Mouse (Mus musculus) c-Kit-positive CD71-negative TER-119-negative erythroid progenitor cells, embryonic 14.5 days (primary cell): ENCODE data around the gene Ksr1.
A peak's percentile ranks its signal among the peaks of the same experiment; 100 is the strongest.

Source experiments
- DNase-seq: peaks from one replicate; pipeline ENCODE4 v3.0.0-alpha.2; 2013; ENCODE audit warnings: low read depth

Ksr1 gene

GRCm38 (mm10) chr11:79146331-79146767 is at the start of gene Ksr1:
Gene Ksr1, minus strand, starts transcription at chr11:79146407.
- peak; percentile 92 for DNase-seq

GRCm38 (mm10) chr11:79192176-79192575 is 46.0 kb upstream of the Ksr1 start:
- peak; percentile 18 for DNase-seq

DNA sequence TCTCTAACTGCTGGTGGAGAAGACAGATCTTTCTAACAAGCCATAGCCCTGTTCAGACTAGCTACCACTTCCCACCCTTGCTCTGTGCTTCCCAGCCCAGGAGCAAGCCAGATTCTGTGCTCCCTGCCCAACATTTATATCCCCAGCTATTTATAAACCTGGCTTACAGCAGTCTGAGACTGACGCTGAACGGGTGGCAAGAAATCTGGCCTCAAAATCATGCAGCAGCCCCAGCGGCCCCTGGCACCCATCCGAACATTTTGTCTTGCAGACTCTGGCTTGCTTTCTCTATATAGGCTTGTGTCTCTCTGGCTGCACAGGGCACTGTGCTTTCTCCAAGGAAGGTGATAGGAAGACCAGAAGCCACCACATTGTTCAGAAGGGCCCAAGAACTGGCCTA is 45.0 kb upstream of the Ksr1 start:
- no peak for DNase-seq

DNA sequence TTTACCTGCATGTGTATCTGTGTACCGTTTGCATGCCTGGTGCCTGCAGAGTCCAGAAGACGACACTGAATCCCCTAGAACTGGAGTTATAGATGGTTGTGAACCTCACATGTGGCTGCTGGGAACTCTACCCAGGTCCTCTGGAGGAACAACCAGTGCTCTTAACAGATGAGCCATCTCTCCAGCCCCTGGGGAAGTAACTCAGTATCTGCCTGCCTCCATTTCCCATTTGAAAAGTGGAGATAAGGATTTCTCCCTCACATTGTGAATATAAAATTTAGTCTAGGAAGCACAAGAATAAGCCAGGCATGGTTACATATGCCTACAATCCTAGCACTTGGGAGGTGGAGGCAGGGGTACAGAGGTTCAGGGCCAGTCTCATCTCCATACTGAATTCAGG is 44.0 kb upstream of the Ksr1 start:
- no peak for DNase-seq

DNA sequence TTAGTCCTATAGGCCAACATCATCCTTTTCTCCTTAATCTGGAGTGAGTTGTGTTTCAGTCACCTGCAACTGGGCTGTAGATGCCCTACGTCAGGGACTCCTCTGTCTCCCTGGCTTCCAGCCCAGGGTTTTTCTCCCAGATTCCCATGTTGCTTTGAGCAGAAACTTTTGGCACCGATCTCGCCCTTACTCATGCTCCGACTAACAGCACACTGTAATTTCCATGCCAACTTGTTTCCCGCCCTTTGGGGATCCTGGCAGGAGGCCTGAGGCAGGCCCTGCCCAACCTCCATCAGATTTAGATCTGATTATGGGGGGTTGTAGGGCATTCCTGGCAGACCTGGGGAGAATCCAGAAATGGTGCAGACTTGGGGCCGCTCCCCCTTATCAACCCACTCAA is 42.0 kb upstream of the Ksr1 start:
- DNase-seq, result no peak

GRCm38 (mm10) chr11:79187291-79187690 is 41.1 kb upstream of the Ksr1 start:
- DNase-seq, result no peak

DNA sequence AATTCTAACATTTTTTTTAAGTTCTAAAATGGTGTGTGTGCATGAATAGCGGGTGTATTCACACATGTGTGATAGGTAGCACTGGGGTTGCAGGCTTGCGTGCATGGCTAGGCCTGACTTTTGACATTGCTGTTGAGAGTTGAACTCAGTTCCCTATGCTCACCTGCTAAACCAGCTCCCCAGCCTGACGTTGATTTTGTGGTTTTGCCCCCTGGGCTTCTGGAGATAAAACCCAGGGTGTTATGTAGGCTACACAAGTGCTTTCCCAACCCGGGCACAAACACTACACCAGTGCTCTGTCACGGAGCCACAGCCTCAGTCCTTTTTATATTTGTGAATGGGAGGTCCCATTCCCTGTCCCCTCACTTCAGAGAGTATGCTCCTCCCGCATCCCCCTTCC is 39.5 kb upstream of the Ksr1 start:
- DNase-seq, result no peak

- DNase-seq, result no peak
These were observed 38.1 kb upstream of the Ksr1 start for GRCm38 (mm10) chr11:79184126-79184888.

- no peak for DNase-seq
These were observed 37.2 kb upstream of the Ksr1 start for GRCm38 (mm10) chr11:79183400-79183799.

DNA sequence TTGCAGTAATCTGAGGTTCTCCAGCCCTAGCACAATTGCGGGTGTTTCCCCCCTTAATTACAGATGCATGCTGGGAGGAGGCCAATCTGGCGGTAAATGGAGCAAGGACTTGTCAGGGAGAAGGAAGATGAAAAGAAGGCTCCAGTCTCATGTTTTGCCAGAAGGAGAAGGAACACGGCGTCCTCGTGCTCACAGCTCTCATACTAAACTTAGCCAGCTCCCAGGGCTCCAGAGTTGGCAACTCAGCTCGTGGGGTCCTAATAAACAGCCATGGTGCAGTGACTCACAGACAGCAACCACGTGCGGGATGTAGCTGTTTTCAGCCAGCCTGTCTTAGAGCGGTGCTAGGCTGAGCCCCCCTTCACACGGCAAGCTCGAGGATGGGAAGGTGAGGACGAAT is 36.7 kb upstream of the Ksr1 start:
- DNase-seq, result no peak

GRCm38 (mm10) chr11:79181914-79182313 is 35.7 kb upstream of the Ksr1 start:
- no peak for DNase-seq

DNA sequence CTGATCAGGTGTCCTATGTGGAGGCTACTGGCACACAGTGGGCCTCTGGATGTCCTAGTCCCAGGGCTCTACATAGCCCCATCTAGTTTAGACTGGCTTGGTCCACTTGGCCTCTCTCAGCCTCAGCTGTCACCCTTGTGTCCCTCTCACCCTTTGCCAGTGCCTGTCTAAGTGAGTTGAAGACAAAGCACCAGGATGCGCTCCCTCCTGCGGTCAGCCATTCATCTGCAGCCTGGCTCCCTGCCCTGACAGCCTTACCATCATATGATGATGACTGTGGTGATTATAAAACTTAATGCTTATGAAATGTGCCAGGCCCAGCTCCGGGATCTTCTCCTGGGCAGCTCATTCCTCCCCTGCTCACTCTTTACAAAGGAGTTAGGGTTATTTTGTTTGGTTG is 30.5 kb upstream of the Ksr1 start:
- no peak for DNase-seq

DNA sequence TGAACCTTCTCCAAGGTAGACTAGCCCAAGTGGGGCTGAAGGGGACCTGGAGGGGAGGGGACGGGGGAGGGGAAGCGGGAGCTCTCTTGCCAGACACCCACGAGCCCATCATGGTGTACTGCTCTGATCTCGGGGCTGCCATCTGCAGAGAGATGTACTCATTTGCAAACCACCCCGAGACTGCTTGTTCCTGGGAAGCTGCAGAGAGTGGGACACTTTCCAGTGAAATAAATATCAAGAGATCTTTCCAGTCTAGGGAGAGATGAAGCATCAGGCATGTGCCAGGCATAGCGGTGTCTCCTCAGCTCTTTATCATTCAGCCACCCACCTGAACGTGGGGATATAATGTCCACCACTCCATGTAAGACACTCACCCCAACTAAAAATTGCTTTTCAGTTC is 25.8 kb upstream of the Ksr1 start:
- DNase-seq, result no peak

GRCm38 (mm10) chr11:79166582-79167300 is 20.5 kb upstream of the Ksr1 start:
- DNase-seq, result no peak

- no peak for DNase-seq
These were observed 15.0 kb upstream of the Ksr1 start for GRCm38 (mm10) chr11:79161077-79161758.

DNA sequence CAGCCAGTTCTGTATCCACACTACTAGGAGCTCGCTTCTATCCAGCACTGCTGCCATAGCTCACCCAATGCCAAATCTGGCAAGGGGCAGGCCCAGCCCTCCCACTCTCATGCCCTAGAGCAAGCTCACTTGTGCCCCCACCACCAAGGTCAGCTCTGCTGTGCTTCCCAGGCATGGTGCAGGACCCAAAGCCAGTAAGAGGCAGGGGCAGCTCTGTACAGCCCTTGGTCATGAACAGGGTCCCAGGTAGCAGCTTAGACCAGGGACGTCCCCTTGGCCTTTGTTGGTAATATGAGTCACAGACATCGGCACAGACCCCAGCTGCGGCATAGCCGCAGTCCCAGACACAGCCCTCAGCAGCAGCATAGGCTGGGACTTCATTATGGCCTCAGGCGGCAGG is 13.9 kb upstream of the Ksr1 start:
- DNase-seq, result no peak

GRCm38 (mm10) chr11:79157729-79158128 is 11.5 kb upstream of the Ksr1 start:
- DNase-seq, result no peak

DNA sequence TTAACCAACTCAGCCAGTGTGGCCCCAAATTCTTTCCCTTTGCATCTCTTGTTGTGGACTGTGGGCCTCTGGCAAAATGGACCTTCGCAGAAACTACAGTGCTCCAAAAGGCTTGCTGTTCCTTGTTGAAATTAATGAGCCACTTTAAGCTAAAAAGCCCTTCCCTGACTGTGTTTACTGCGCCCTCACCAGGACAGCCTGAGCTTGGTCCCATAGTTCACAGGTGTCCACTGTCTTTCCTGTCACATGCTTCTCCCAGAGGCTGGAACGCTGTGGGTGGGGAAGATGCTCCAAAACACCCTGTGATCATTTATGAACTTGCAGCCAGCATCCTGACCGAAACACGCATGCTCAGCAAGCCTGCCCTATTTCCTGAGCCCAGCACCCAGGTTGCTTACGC is 9.1 kb upstream of the Ksr1 start:
- DNase-seq, result no peak

GRCm38 (mm10) chr11:79152696-79153095 is 6.5 kb upstream of the Ksr1 start:
- no peak for DNase-seq

DNA sequence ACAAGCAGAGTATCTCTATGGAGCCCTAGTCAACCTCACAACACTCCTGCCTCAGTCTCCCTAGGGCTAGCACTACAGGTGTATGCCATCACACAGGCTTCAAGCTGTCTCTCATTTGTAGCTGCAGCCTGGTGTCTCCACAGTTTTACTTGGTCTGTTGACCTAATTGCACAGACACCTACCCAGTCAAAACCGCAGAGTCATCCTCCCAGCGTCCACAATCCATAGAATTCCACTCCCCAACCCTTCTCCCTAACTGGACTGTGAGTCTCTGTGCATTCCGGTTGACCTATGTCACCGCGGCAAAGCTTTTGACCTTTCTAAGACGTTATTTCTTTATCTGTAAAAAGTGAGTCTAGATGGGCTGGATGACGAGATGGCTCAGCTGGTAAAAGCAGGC is 5.7 kb upstream of the Ksr1 start:
- DNase-seq, result no peak

GRCm38 (mm10) chr11:79150301-79150700 is 4.1 kb upstream of the Ksr1 start:
- no peak for DNase-seq

DNA sequence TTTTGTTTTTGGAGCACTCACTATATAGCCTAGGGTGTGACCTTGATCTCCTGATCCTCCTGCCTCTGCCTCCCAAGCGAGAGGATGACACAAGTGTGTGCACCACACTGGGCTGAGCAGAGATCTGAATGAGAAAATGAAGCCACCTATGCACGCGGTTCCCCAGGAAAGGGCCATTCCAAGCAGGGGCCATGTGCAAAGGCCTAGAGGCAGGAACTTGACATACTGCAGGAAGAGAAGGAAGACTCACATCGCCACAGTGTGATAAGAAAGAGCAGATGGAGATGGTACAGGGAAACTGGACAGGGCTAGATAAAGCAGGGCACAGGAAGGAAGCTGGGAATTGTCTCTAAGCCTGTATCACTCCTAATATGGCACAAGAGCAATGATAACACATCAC is 3.1 kb upstream of the Ksr1 start:
- no peak for DNase-seq

DNA sequence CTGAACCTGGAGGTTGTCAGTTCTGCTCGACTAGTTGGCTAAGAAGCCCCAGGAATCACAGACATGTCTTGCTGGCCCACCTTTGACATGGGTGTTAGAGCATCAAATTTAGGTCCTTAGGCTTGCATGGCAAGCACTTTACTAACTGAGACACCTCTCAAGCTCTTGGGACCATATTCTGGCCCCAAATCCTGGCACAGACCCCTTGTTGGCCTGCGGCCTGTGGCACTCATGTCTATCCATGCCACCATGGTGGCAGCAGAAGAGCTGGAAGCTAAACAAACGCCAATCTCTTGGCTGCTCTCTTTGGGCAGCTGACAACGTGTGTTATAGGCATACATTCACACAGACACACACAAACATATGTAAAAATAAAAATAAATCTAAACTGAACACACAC is 2.6 kb upstream of the Ksr1 start:
- DNase-seq, result no peak
